Mouse (Mus musculus): ENCODE results near the gene Il1rapl1. TPM values are rescaled to one million over a fixed set of nuclear protein-coding genes. Genes with fewer than 3 reads are reported as not detected.

Gene Il1rapl1
- 0.18 and 0.28 TPM in 2 replicates for polyA plus RNA-seq (2014; fragmentation: Nextera tagmentation; extraction: Ambion mirVana)

- no peak within 1 kb of the TSS for H3K9ac ChIP-seq
- DNase-seq = peak; percentile 64
- H3K36me3 ChIP-seq (ENCODE audit: insufficient read depth) = no peaks in the 10 kb centered on the region
- 15% methylated on average over 12 of the region's 12 CpGs for WGBS
- no peaks in the 10 kb centered on the region for H3K9me3 ChIP-seq (ENCODE audit: low read depth, low read length)
- peak within 1 kb of the TSS; percentile 52 for H3K4me2 ChIP-seq
- H3K27ac ChIP-seq (ENCODE audit: low read depth) = no peak within 1 kb of the TSS
- H3K4me1 ChIP-seq (ENCODE audit: insufficient read depth) = no peaks in the 10 kb centered on the region
- H3K27me3 ChIP-seq (ENCODE audit: insufficient read depth, low read length) = no peaks in the 10 kb centered on the region
- peak; percentile 62; the same call in 1 of the 2 replicates for ATAC-seq (ENCODE audit: insufficient read depth)
- TF ChIP-seq CTCF (IDR thresholded peaks at IDR 0.05; ENCODE audit: low read depth) = 0 out of 2 replicates have a peak, but pooled peaks have one; percentile 7
- H3K4me3 ChIP-seq (ENCODE audit: low read depth, low read length) = peak within 1 kb of the TSS; percentile 33
These were observed at the start of gene Il1rapl1 for GRCm38 (mm10) chrX:88115609-88116073. Gene Il1rapl1, minus strand, starts transcription at chrX:88115645.

- no peak for DNase-seq
- Histone ChIP-seq H3K27ac (ENCODE audit: low read depth) (no peak overlapping the region), H3K9me3 (ENCODE audit: low read depth, low read length) (no peaks in the 10 kb centered on the region), H3K4me3 (ENCODE audit: low read depth, low read length) (no peak overlapping the region), H3K4me2 (no peak overlapping the region), H3K9ac (no peak overlapping the region), H3K36me3 (ENCODE audit: insufficient read depth) (no peaks in the 10 kb centered on the region), H3K4me1 (ENCODE audit: insufficient read depth) (no peaks in the 10 kb centered on the region), H3K27me3 (ENCODE audit: insufficient read depth, low read length) (no peaks in the 10 kb centered on the region)
- ATAC-seq (ENCODE audit: insufficient read depth) = no peak
- 42% methylated on average over 2 of the region's 2 CpGs for WGBS
- no peak for TF ChIP-seq CTCF (IDR thresholded peaks at IDR 0.05; ENCODE audit: low read depth)
These were observed 42.6 kb upstream of the Il1rapl1 start for GRCm38 (mm10) chrX:88158037-88158436.

GRCm38 (mm10) chrX:88125612-88126011 is 10.2 kb upstream of the Il1rapl1 start:
- 40% methylated on average over 3 of the region's 3 CpGs for WGBS

GRCm38 (mm10) chrX:88120070-88120469 is 4.6 kb upstream of the Il1rapl1 start:
- ATAC-seq (ENCODE audit: insufficient read depth) (no peak), DNase-seq (no peak)
- no peak overlapping the region for H3K4me2 ChIP-seq
- H3K4me3 ChIP-seq (ENCODE audit: low read depth, low read length) = no peak overlapping the region
- no peak overlapping the region for H3K9ac ChIP-seq
- H3K4me1 ChIP-seq (ENCODE audit: insufficient read depth) = no peaks in the 10 kb centered on the region
- H3K36me3 ChIP-seq (ENCODE audit: insufficient read depth) = no peaks in the 10 kb centered on the region
- no peak overlapping the region for H3K27ac ChIP-seq (ENCODE audit: low read depth)
- H3K9me3 ChIP-seq (ENCODE audit: low read depth, low read length) = no peaks in the 10 kb centered on the region
- TF ChIP-seq CTCF (IDR thresholded peaks at IDR 0.05; ENCODE audit: low read depth) = no peak
- no peaks in the 10 kb centered on the region for H3K27me3 ChIP-seq (ENCODE audit: insufficient read depth, low read length)
- WGBS = 69% methylated on average over 3 of the region's 3 CpGs

More at GRCm38 (mm10) chrX:88125612-88126011, 10.2 kb upstream of the Il1rapl1 start:
- no peak for DNase-seq
- no peak overlapping the region for H3K27ac ChIP-seq (ENCODE audit: low read depth)
- no peaks in the 10 kb centered on the region for H3K4me1 ChIP-seq (ENCODE audit: insufficient read depth)
- no peak overlapping the region for H3K9ac ChIP-seq
- ATAC-seq (ENCODE audit: insufficient read depth) = no peak
- H3K9me3 ChIP-seq (ENCODE audit: low read depth, low read length) = no peaks in the 10 kb centered on the region
- TF ChIP-seq CTCF (IDR thresholded peaks at IDR 0.05; ENCODE audit: low read depth) = no peak
- no peak overlapping the region for H3K4me2 ChIP-seq
- H3K36me3 ChIP-seq (ENCODE audit: insufficient read depth) = no peaks in the 10 kb centered on the region
- no peak overlapping the region for H3K4me3 ChIP-seq (ENCODE audit: low read depth, low read length)
- no peaks in the 10 kb centered on the region for H3K27me3 ChIP-seq (ENCODE audit: insufficient read depth, low read length)

- ATAC-seq (ENCODE audit: insufficient read depth) = no peak
- Histone ChIP-seq H3K4me2 (no peak overlapping the region), H3K36me3 (ENCODE audit: insufficient read depth) (no peaks in the 10 kb centered on the region), H3K9me3 (ENCODE audit: low read depth, low read length) (no peaks in the 10 kb centered on the region), H3K9ac (no peak overlapping the region), H3K4me3 (ENCODE audit: low read depth, low read length) (no peak overlapping the region), H3K4me1 (ENCODE audit: insufficient read depth) (no peaks in the 10 kb centered on the region), H3K27me3 (ENCODE audit: insufficient read depth, low read length) (no peaks in the 10 kb centered on the region), H3K27ac (ENCODE audit: low read depth) (no peak overlapping the region)
- 41% methylated on average over 3 of the region's 3 CpGs for WGBS
- no peak for DNase-seq
- no peak for TF ChIP-seq CTCF (IDR thresholded peaks at IDR 0.05; ENCODE audit: low read depth)
These were observed 2.4 kb upstream of the Il1rapl1 start for GRCm38 (mm10) chrX:88117858-88118257.

- Histone ChIP-seq H3K27ac (ENCODE audit: low read depth) (no peak overlapping the region), H3K4me2 (peak overlapping the region; percentile 52), H3K4me3 (ENCODE audit: low read depth, low read length) (no peak overlapping the region), H3K4me1 (ENCODE audit: insufficient read depth) (no peaks in the 10 kb centered on the region), H3K27me3 (ENCODE audit: insufficient read depth, low read length) (no peaks in the 10 kb centered on the region), H3K36me3 (ENCODE audit: insufficient read depth) (no peaks in the 10 kb centered on the region), H3K9ac (no peak overlapping the region), H3K9me3 (ENCODE audit: low read depth, low read length) (no peaks in the 10 kb centered on the region)
- WGBS = 4% methylated on average over 3 of the region's 3 CpGs
- DNase-seq = no peak
- no peak for TF ChIP-seq CTCF (IDR thresholded peaks at IDR 0.05; ENCODE audit: low read depth)
- ATAC-seq (ENCODE audit: insufficient read depth) = no peak
These were observed 881 bp upstream of the Il1rapl1 start for GRCm38 (mm10) chrX:88116326-88116725.

- no peak overlapping the region for H3K4me2 ChIP-seq
- 41% methylated on average over 6 of the region's 6 CpGs for WGBS
- no peak overlapping the region for H3K9ac ChIP-seq
- no peaks in the 10 kb centered on the region for H3K36me3 ChIP-seq (ENCODE audit: insufficient read depth)
- H3K4me3 ChIP-seq (ENCODE audit: low read depth, low read length) = no peak overlapping the region
- ATAC-seq (ENCODE audit: insufficient read depth) (no peak), DNase-seq (no peak)
- H3K27ac ChIP-seq (ENCODE audit: low read depth) = no peak overlapping the region
- H3K9me3 ChIP-seq (ENCODE audit: low read depth, low read length) = no peaks in the 10 kb centered on the region
- no peaks in the 10 kb centered on the region for H3K27me3 ChIP-seq (ENCODE audit: insufficient read depth, low read length)
- TF ChIP-seq CTCF (IDR thresholded peaks at IDR 0.05; ENCODE audit: low read depth) = no peak
- no peaks in the 10 kb centered on the region for H3K4me1 ChIP-seq (ENCODE audit: insufficient read depth)
These were observed 1.9 kb downstream of the Il1rapl1 start for GRCm38 (mm10) chrX:88113561-88113960.

Measured in lung, embryonic 14.5 days (tissue).